Mouse (Mus musculus) forebrain, embryonic 11.5 days (tissue): Measurements from ENCODE around the gene Gm32742. TPM values are rescaled to one million over a fixed set of nuclear protein-coding genes. Genes with fewer than 3 reads are reported as not detected.
A peak's percentile ranks its signal among the peaks of the same experiment; 100 is the strongest.
"Not testable (repeated sequence)": the region's sequence is repeated elsewhere in the genome, so short reads cannot be mapped to it uniquely, and the experiment has no call there.

Source experiments
- ATAC-seq: fragments of 200-750 bp; cut with Nextera tagmentation; replicated peaks from 2 replicates; pipeline ENCODE4 v1.8.0; 2017; ENCODE audit warnings: moderate TSS enrichment; ENCODE audit not compliant: low FRiP score
- DNase-seq: peaks from one replicate; pipeline ENCODE4 v3.0.0-alpha.2; 2017; ENCODE audit warnings: low spot score
- H3K27ac ChIP-seq: fragments of 300-500 bp; sonication (generic); 2 replicates; pipeline ENCODE4 v1.5.1; 2014; ENCODE audit warnings: low read depth, low read length
- H3K27me3 ChIP-seq: fragments of 300-500 bp; sonication (generic); 2 replicates; pipeline ENCODE4 v1.6.1; 2014; ENCODE audit warnings: mild to moderate bottlenecking, low read length, mixed read lengths; ENCODE audit not compliant: control insufficient read depth, insufficient read depth
- H3K36me3 ChIP-seq: fragments of 300-500 bp; sonication (generic); 2 replicates; pipeline ENCODE4 v1.6.1; 2014; ENCODE audit warnings: mild to moderate bottlenecking, low read length, moderate library complexity, mixed read lengths; ENCODE audit not compliant: control insufficient read depth, insufficient read depth
- H3K4me1 ChIP-seq: fragments of 300-500 bp; sonication (generic); replicated peaks from 2 replicates; pipeline ENCODE4 v1.6.1; 2014; ENCODE audit warnings: low read length, mixed read lengths; ENCODE audit not compliant: control insufficient read depth, insufficient read depth
- H3K4me2 ChIP-seq: fragments of 300-500 bp; sonication (generic); 2 replicates; pipeline ENCODE4 v1.6.1; 2014; ENCODE audit warnings: low read depth, mild to moderate bottlenecking, low read length, moderate library complexity, mixed read lengths; ENCODE audit not compliant: severe bottlenecking
- H3K4me3 ChIP-seq: fragments of 300-500 bp; sonication (generic); 2 replicates; pipeline ENCODE4 v1.5.1; 2014; ENCODE audit warnings: low read depth, low read length
- H3K9ac ChIP-seq: fragments of 300-500 bp; sonication (generic); 2 replicates; pipeline ENCODE4 v1.6.1; 2014; ENCODE audit warnings: low read length
- H3K9me3 ChIP-seq: fragments of 300-500 bp; sonication (generic); 2 replicates; pipeline ENCODE4 v1.6.1; 2016; ENCODE audit warnings: low read length, mixed read lengths; ENCODE audit not compliant: control insufficient read depth
- WGBS: fragments of 180-500 bp; shearing (Covaris S2); extraction: QIAGEN DNeasy Blood & Tissue Kit; methylation state at CpG from one replicate; pipeline ENCODE4 v1.1.7; 2014; 5-methylcytosine and 5-hydroxymethylcytosine counted together
- polyA plus RNA-seq: library from polyadenylated mRNA; unstranded; fragments of >200 nt; fragmentation: Nextera tagmentation; extraction: Ambion mirVana; gene quantifications from 2 replicates; pipeline ENCODE4 v1.2.1, GENCODE M21; 2014

Gm32742 gene
- polyA plus RNA-seq, 1 experiment from 2014 or later = not detected

GRCm38 (mm10) chr9:51140711-51141110 lies 24.6 kb downstream of the Gm32742 start:
- H3K4me3 ChIP-seq = no peak overlapping the region
- H3K27me3 ChIP-seq = no peaks in the 10 kb centered on the region
- no peaks in the 10 kb centered on the region for H3K9me3 ChIP-seq
- no peaks in the 10 kb centered on the region for H3K36me3 ChIP-seq
- H3K9ac ChIP-seq = no peak overlapping the region
- DNase-seq (no peak), ATAC-seq (no peak)
- no peak overlapping the region for H3K4me2 ChIP-seq
- 84% methylated on average over 3 of the region's 3 CpGs for WGBS
- H3K4me1 ChIP-seq = no peaks in the 10 kb centered on the region
- no peak overlapping the region for H3K27ac ChIP-seq

- H3K9me3 ChIP-seq, DNase-seq, H3K4me1 ChIP-seq, H3K4me3 ChIP-seq, H3K9ac ChIP-seq, H3K27ac ChIP-seq, H3K36me3 ChIP-seq, H3K27me3 ChIP-seq, ATAC-seq, H3K4me2 ChIP-seq: not testable (repeated sequence)
- 88% methylated on average over 1 of the region's 1 CpGs for WGBS
Measured at GRCm38 (mm10) chr9:51139401-51139800, 25.9 kb downstream of the Gm32742 start.

GRCm38 (mm10) chr9:51138301-51138700 lies 27.0 kb downstream of the Gm32742 start:
- Histone ChIP-seq H3K4me3 (no peak overlapping the region), H3K27ac (no peak overlapping the region), H3K9me3 (no peaks in the 10 kb centered on the region), H3K4me1 (no peaks in the 10 kb centered on the region), H3K27me3 (no peaks in the 10 kb centered on the region), H3K9ac (no peak overlapping the region), H3K36me3 (no peaks in the 10 kb centered on the region), H3K4me2 (no peak overlapping the region)
- ATAC-seq = no peak
- WGBS = 92% methylated on average over 1 of the region's 1 CpGs
- no peak for DNase-seq

- Histone ChIP-seq H3K4me2 (no peak overlapping the region), H3K4me1 (no peaks in the 10 kb centered on the region), H3K27me3 (no peaks in the 10 kb centered on the region), H3K4me3 (no peak overlapping the region), H3K9me3 (no peaks in the 10 kb centered on the region), H3K36me3 (no peaks in the 10 kb centered on the region), H3K27ac (no peak overlapping the region), H3K9ac (no peak overlapping the region)
- WGBS = 75% methylated on average over 1 of the region's 1 CpGs
- DNase-seq = no peak
- ATAC-seq = no peak
Measured at GRCm38 (mm10) chr9:51137836-51138235, 27.5 kb downstream of the Gm32742 start.

- no peak overlapping the region for H3K4me3 ChIP-seq
- H3K4me2 ChIP-seq = no peak overlapping the region
- no peak for DNase-seq
- no peak for ATAC-seq
- no peaks in the 10 kb centered on the region for H3K4me1 ChIP-seq
- no peaks in the 10 kb centered on the region for H3K27me3 ChIP-seq
- H3K36me3 ChIP-seq = no peaks in the 10 kb centered on the region
- H3K27ac ChIP-seq = no peak overlapping the region
- H3K9ac ChIP-seq = no peak overlapping the region
- H3K9me3 ChIP-seq = no peaks in the 10 kb centered on the region
- WGBS = 90% methylated on average over 4 of the region's 4 CpGs
Measured at GRCm38 (mm10) chr9:51137432-51137831, 27.9 kb downstream of the Gm32742 start.

- Histone ChIP-seq H3K36me3 (no peaks in the 10 kb centered on the region), H3K4me3 (no peak overlapping the region), H3K4me1 (no peaks in the 10 kb centered on the region), H3K9ac (no peak overlapping the region), H3K4me2 (no peak overlapping the region), H3K9me3 (no peaks in the 10 kb centered on the region), H3K27ac (no peak overlapping the region), H3K27me3 (no peaks in the 10 kb centered on the region)
- ATAC-seq (no peak), DNase-seq (no peak)
- 62% methylated on average over 3 of the region's 3 CpGs for WGBS
Measured at GRCm38 (mm10) chr9:51136985-51137384, 28.3 kb downstream of the Gm32742 start.

- WGBS = 88% methylated on average over 4 of the region's 4 CpGs
- no peaks in the 10 kb centered on the region for H3K36me3 ChIP-seq
- no peaks in the 10 kb centered on the region for H3K27me3 ChIP-seq
- H3K9me3 ChIP-seq = no peaks in the 10 kb centered on the region
- H3K4me3 ChIP-seq = no peak overlapping the region
- H3K27ac ChIP-seq = no peak overlapping the region
- no peak overlapping the region for H3K4me2 ChIP-seq
- ATAC-seq (no peak), DNase-seq (no peak)
- no peak overlapping the region for H3K9ac ChIP-seq
- no peaks in the 10 kb centered on the region for H3K4me1 ChIP-seq
Measured at GRCm38 (mm10) chr9:51114767-51115166, 50.5 kb downstream of the Gm32742 start.

GRCm38 (mm10) chr9:51105751-51106150 lies 59.6 kb downstream of the Gm32742 start:
- DNase-seq = no peak
- Histone ChIP-seq H3K27ac (no peak overlapping the region), H3K27me3 (peaks cover 6% of the 10 kb centered on the region; the same call in 1 of the 2 replicates), H3K9me3 (no peaks in the 10 kb centered on the region), H3K9ac (no peak overlapping the region), H3K4me2 (no peak overlapping the region), H3K4me1 (peaks cover 2% of the 10 kb centered on the region; the same call in 1 of the 2 replicates), H3K36me3 (no peaks in the 10 kb centered on the region), H3K4me3 (no peak overlapping the region)
- 84% methylated on average over 2 of the region's 2 CpGs for whole genome bisulfite sequencing
- ATAC-seq = no peak

GRCm38 (mm10) chr9:51103808-51104514 lies 61.4 kb downstream of the Gm32742 start:
- no peaks in the 10 kb centered on the region for H3K36me3 ChIP-seq
- WGBS = 13% methylated on average over 27 of the region's 30 CpGs
- H3K27me3 ChIP-seq = peaks cover 6% of the 10 kb centered on the region; the same call in 1 of the 2 replicates
- peak; percentile 84 for DNase-seq
- H3K9ac ChIP-seq = peak overlapping the region; percentile 66
- H3K27ac ChIP-seq = no peak overlapping the region
- peak overlapping the region; percentile 97 for H3K4me2 ChIP-seq
- peaks cover 2% of the 10 kb centered on the region; the same call in 1 of the 2 replicates for H3K4me1 ChIP-seq
- ATAC-seq = peak; percentile 76
- peak overlapping the region; percentile 46 for H3K4me3 ChIP-seq
- H3K9me3 ChIP-seq = no peaks in the 10 kb centered on the region
